Mouse (Mus musculus): Measurements from ENCODE around the gene Madcam1. TPM values are rescaled to one million over a fixed set of nuclear protein-coding genes. Genes with fewer than 3 reads are reported as not detected.
"Not testable (repeated sequence)": the region's sequence is repeated elsewhere in the genome, so short reads cannot be mapped to it uniquely, and the experiment has no call there.

The Madcam1 gene
- total RNA-seq, 1 experiment from 2014 or later, result not detected

GRCm38 (mm10) chr10:79689178-79689577 is 24.8 kb downstream of the Madcam1 start:
- DNase-seq, result peak; percentile 24

DNA sequence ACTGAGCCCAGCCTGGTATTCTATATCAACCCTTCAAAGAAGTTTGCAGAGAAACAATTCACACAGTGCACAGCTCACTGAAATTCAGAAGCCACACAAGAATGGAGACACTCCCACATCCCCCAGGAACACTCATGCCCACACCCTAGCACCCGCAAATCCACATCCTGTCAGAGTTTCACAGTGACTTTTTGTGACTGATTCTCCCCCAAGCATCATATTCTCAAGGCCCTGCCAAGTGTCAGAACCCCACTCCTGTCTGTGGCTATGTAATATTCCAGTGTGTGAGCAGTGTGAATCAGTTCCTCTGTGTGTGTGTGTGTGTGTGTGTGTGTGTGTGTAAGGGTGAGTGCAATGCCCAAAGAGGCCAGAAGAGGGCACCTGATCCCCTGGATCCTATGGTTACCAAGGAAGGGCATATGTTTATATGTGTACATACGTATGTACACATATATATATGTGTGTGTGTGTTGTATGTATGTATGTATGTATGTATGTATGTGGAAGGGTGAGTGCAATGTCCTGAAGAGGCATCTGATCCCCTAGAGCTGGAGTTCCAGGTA is 27.7 kb downstream of the Madcam1 start:
- DNase-seq, result peak; percentile 9

DNA sequence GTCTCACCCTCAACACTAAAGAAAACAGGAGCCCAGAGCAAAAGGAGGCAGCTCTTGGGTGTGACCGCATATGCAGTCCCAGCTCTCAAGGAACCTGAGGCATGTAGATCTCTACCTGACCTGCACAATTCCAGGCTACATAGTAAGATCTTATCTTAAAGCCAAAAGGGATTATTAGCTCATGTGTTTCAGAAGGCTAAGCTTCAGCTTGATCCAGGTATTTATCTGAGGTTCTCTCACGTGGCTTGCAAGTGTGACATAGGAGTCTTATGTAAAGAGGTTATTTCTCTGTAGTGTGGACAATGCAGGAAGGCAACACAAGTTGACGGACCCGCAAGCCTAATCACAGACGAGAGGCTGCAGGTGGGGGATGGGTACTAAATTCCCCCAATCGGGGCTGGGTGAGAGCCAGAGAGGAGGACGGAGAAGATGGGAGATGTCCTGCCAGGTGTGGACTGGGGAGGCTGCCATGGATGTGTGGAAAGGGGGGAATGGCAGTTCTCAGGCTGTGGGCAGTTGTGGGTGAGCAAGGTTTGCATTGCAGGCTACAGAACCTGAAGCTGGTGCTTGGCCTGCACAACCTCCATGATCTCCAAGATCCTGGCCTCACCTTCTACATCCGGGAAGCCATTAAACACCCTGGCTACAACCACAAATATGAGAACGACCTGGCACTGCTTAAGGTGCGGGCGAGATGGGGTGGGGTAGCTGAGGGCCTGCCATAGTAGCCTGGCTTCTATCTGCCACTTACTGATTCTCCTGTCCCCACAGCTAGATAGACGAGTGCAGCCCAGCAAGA is 29.4 kb downstream of the Madcam1 start:
- DNase-seq, result peak; percentile 4

DNA sequence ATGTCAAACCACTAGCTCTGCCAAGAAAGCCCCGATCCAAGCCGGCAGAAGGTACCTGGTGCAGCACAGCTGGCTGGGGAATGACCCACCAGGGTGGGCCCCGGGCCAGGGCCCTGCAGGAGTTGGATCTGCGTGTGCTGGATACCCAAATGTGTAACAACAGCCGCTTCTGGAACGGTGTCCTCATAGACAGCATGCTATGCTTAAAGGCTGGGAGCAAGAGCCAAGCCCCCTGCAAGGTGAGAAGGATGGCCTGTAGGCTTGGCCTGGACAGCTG is 30.0 kb downstream of the Madcam1 start:
- DNase-seq, result no peak

- DNase-seq, result peak; percentile 90
Observed at GRCm38 (mm10) chr10:79695231-79696128, 31.1 kb downstream of the Madcam1 start.

GRCm38 (mm10) chr10:79696129-79696651 is 31.8 kb downstream of the Madcam1 start:
- peak; percentile 19 for DNase-seq

DNA sequence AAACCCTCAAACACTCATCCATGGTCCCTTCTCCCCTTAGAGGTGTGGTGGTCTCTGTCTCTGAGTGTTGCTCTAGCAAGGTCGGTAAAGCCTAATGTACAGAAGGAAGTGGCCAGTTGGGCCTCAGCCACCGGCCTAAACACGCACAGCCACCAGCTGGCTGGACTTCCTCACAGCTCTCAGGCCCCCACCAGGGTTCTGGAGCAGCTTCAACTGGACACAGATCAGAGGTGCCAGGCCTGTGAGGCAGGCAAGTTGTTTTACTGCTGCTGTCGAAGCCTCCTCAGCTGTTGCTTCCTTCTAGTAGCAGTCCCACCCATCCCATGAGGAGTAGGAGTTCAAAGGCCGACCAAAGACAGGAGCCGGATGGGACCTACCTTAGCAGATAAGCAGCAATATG is 33.6 kb downstream of the Madcam1 start:
- no peak for DNase-seq

DNA sequence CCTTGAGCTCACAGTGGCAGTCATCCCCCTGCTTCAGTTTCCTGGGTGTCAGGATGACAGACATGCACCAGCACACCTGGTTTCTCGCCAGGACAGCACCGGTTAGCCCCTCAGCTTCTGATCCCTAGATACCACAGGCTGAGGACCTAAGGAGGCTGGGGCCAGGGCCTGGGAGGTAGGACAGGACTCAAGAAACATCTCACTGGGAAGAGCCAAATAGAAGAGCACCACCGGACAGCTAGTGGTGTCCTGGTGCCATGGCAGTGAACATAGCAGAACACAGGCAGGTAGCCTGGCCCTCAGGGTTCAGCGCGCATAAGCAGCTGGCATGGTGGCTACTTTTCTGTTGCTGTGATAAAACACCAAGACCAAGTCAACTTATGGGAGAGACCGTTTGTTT is 34.1 kb downstream of the Madcam1 start:
- DNase-seq, result no peak

DNA sequence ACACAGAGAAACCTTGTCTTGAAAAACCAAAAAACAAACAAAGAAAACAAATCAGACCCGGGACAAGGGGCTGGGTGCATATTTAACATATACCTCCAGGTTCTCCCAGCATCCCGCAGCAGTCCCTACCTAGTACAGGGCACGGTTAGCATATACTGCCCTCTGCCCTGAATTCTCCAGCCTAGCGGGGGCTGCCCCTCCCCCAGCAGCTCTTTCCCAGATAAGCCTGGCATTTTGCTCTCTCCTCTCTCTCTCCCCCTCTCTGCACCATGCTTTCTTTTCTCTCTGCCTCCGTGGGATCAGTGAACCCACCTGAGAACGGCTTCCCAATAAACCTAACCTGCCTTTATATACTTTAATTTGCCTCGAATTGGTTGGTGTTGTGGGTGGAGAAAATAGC is 36.3 kb downstream of the Madcam1 start:
- DNase-seq, result peak; percentile 9

DNA sequence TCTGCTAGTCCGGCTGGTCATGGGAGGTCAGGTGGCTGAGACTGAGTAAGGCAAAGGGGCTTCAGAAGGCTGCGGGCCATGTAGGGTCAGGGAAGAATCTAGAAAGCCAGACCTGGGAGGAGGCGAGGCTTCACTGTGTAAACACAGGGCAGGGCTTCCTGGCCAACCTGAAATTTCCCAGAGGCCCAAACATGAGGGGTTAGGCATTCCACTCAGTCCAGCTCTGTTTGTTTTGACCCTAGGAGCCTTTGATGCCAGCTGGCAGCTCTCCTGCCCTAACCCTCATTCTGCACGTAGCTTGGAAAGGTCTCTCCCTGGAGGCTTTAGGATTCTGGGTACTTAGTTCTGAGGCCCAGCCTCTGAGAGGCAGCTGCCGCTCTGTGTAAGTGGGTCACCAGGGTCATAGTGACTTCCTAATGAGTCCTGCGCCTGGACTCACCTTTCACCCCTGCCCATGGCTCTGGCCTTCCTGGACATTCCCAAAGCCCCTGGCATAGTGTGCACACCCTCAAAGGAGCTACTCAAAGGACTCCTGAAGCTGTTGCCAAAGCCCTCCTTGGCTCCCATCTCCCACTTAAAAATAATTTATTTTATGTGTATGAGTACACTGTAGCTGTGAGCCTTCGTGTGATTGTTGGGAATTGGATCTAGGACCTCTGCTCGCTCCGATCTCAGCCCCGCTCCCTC is 37.2 kb downstream of the Madcam1 start:
- DNase-seq, result peak; percentile 68

GRCm38 (mm10) chr10:79702970-79703369 is 38.6 kb downstream of the Madcam1 start:
- not testable (repeated sequence) for DNase-seq

DNA sequence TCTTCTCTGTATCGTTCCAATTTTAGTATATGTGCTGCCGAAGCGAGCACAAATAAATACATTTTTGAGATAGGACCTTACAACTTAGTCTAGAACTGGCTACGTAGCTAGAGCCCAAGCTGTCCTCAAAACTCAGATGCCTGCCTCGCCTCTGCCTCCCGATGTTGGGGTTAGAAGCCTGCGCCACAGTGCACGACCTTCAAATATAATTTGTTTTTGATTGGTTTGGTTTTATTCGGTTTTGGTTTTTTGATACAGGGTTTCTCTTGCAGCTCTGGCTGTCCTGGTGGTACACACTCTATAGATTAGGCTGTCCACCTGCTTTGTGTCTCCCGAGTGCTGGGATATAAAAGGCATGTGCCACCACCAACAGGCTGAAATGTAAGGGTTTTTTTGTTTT is 39.2 kb downstream of the Madcam1 start:
- DNase-seq, result peak; percentile 8

- DNase-seq, result peak; percentile 99
Observed at GRCm38 (mm10) chr10:79704065-79704969, 40.0 kb downstream of the Madcam1 start, which contains the start of gene Bsg. Gene Bsg (plus strand): TSS chr10:79704491.

- peak; percentile 15 for DNase-seq
Observed at GRCm38 (mm10) chr10:79704970-79705360, 40.6 kb downstream of the Madcam1 start.

GRCm38 (mm10) chr10:79705951-79706350 is 41.6 kb downstream of the Madcam1 start:
- DNase-seq, result peak; percentile 38

- DNase-seq, result peak; percentile 59
Observed at GRCm38 (mm10) chr10:79706406-79707094, 42.2 kb downstream of the Madcam1 start.

- DNase-seq, result peak; percentile 4
Observed at GRCm38 (mm10) chr10:79707162-79707561, 42.8 kb downstream of the Madcam1 start.

- peak; percentile 34 for DNase-seq
Observed at GRCm38 (mm10) chr10:79707759-79708158, 43.4 kb downstream of the Madcam1 start.

- DNase-seq, result peak; percentile 4
Observed at GRCm38 (mm10) chr10:79708668-79709067, 44.3 kb downstream of the Madcam1 start.

DNA sequence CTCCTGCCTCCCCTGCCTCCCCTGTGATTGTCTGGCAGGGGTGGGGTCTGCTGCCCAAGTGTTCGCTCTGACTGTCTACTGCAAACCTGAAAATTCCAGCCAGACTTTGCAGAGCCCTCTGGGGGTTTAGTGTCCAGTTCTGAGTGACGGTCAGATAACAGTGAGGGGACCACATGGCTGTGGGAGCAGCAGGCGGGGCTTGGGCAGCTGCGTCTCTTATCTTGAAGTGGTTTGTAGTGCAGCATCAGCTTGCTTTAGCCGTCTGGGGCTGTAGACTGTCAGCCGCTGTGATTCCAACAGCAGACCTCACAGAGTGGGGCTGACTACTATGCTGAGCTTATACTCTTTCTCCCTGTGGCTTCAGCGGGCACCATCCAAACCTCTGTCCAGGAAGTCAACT is 44.9 kb downstream of the Madcam1 start:
- DNase-seq, result no peak
